Mouse (Mus musculus) kidney, postnatal 0 days (tissue): ENCODE measurements around the gene Rhobtb1. TPM values are rescaled to one million over a fixed set of nuclear protein-coding genes. Genes with fewer than 3 reads are reported as not detected.
A peak's percentile ranks its signal among the peaks of the same experiment; 100 is the strongest.

ENCODE experiments used
- ATAC-seq: fragments of 200-750 bp; cut with Nextera tagmentation; replicated peaks from 2 replicates; pipeline ENCODE4 v1.8.0; 2017; ENCODE audit warnings: low read depth, moderate number of reproducible peaks, moderate TSS enrichment, moderate library complexity; ENCODE audit not compliant: low FRiP score
- DNase-seq: peaks from one replicate; pipeline ENCODE4 v3.0.0-alpha.2; 2016; ENCODE audit warnings: low spot score
- H3K27ac ChIP-seq: fragments of 300-500 bp; sonication (generic); 2 replicates; pipeline ENCODE4 v1.5.1; 2014; ENCODE audit warnings: mild to moderate bottlenecking
- H3K27me3 ChIP-seq: fragments of 300-500 bp; sonication (generic); 2 replicates; pipeline ENCODE4 v1.6.1; 2014; ENCODE audit warnings: low read length, mixed read lengths; ENCODE audit not compliant: insufficient read depth
- H3K36me3 ChIP-seq: fragments of 300-500 bp; sonication (generic); 2 replicates; pipeline ENCODE4 v1.6.1; 2014; ENCODE audit warnings: low read length, mixed read lengths; ENCODE audit not compliant: insufficient read depth
- H3K4me1 ChIP-seq: fragments of 300-500 bp; sonication (generic); replicated peaks from 2 replicates; pipeline ENCODE4 v1.6.1; 2014; ENCODE audit warnings: antibody characterized with exemption, low read length, mixed read lengths; ENCODE audit not compliant: insufficient read depth
- H3K4me2 ChIP-seq: fragments of 300-500 bp; sonication (generic); 2 replicates; pipeline ENCODE4 v1.6.1; 2014; ENCODE audit warnings: mild to moderate bottlenecking, low read length, moderate library complexity, mixed read lengths
- H3K4me3 ChIP-seq: fragments of 300-500 bp; sonication (generic); replicated peaks from 2 replicates; pipeline ENCODE4 v1.5.1; 2014; ENCODE audit warnings: low read depth, low read length
- H3K9ac ChIP-seq: fragments of 300-500 bp; sonication (generic); 2 replicates; pipeline ENCODE4 v1.6.1; 2014; ENCODE audit warnings: low read depth, low read length
- H3K9me3 ChIP-seq: fragments of 300-500 bp; sonication (generic); replicated peaks from 2 replicates; pipeline ENCODE4 v1.6.1; 2016; ENCODE audit warnings: low read length, inconsistent platforms, mixed read lengths
- CTCF ChIP-seq: IDR thresholded peaks from 2 replicates; pipeline ENCODE4 v1.5.1; 2016; ENCODE audit warnings: antibody characterized with exemption, low read depth, mild to moderate bottlenecking, moderate library complexity
- WGBS: fragments of 180-500 bp; shearing (Covaris S2); extraction: QIAGEN DNeasy Blood & Tissue Kit; methylation state at CpG from one replicate; pipeline ENCODE4 v1.1.7; 2014; 5-methylcytosine and 5-hydroxymethylcytosine counted together
- polyA plus RNA-seq: library from polyadenylated mRNA; unstranded; fragments of >200 nt; fragmentation: Nextera tagmentation; extraction: Ambion mirVana; gene quantifications from 2 replicates; pipeline ENCODE4 v1.2.1, GENCODE M21; 2015

The Rhobtb1 gene
- polyA plus RNA-seq, 1 experiment from 2014 or later = 24.6 TPM

- no peak overlapping the region for H3K9ac ChIP-seq
- peak overlapping the region; percentile 50 for H3K4me2 ChIP-seq
- no peaks in the 10 kb centered on the region for H3K4me1 ChIP-seq
- WGBS = 15% methylated on average over 21 of the region's 21 CpGs
- H3K27ac ChIP-seq = peak overlapping the region; percentile 51; the same call in 1 of the 2 replicates
- H3K27me3 ChIP-seq = no peaks in the 10 kb centered on the region
- peak; percentile 88 for TF ChIP-seq CTCF
- DNase-seq (peak; percentile 93), ATAC-seq (peak; percentile 76; the same call in 1 of the 2 replicates)
- H3K9me3 ChIP-seq = no peaks in the 10 kb centered on the region
- H3K4me3 ChIP-seq = peak overlapping the region; percentile 24; the same call in 1 of the 2 replicates
- H3K36me3 ChIP-seq = no peaks in the 10 kb centered on the region
Observed at GRCm38 (mm10) chr10:69185894-69186893, 35.0 kb downstream of the Rhobtb1 start.

GRCm38 (mm10) chr10:69187773-69188443, 36.7 kb downstream of the Rhobtb1 start:
- ATAC-seq = no peak
- 83% methylated on average over 9 of the region's 9 CpGs for WGBS

GRCm38 (mm10) chr10:69190434-69191160, 39.4 kb downstream of the Rhobtb1 start:
- no peak overlapping the region for H3K27ac ChIP-seq
- TF ChIP-seq CTCF = no peak
- H3K9me3 ChIP-seq = no peaks in the 10 kb centered on the region
- no peaks in the 10 kb centered on the region for H3K36me3 ChIP-seq
- WGBS = 64% methylated on average over 10 of the region's 10 CpGs
- no peak overlapping the region for H3K9ac ChIP-seq
- ATAC-seq (no peak), DNase-seq (no peak)
- H3K27me3 ChIP-seq = no peaks in the 10 kb centered on the region
- no peaks in the 10 kb centered on the region for H3K4me1 ChIP-seq
- no peak overlapping the region for H3K4me3 ChIP-seq
- H3K4me2 ChIP-seq = no peak overlapping the region

More at GRCm38 (mm10) chr10:69187773-69188443, 36.7 kb downstream of the Rhobtb1 start:
- Histone ChIP-seq H3K4me3 (no peak overlapping the region), H3K27me3 (no peaks in the 10 kb centered on the region), H3K4me2 (no peak overlapping the region), H3K9me3 (no peaks in the 10 kb centered on the region), H3K27ac (no peak overlapping the region), H3K4me1 (no peaks in the 10 kb centered on the region), H3K9ac (no peak overlapping the region), H3K36me3 (no peaks in the 10 kb centered on the region)
- DNase-seq = no peak
- TF ChIP-seq CTCF = no peak

GRCm38 (mm10) chr10:69192266-69192665, 41.0 kb downstream of the Rhobtb1 start:
- Histone ChIP-seq H3K4me3 (no peak overlapping the region), H3K36me3 (no peaks in the 10 kb centered on the region), H3K9me3 (no peaks in the 10 kb centered on the region), H3K27me3 (no peaks in the 10 kb centered on the region), H3K9ac (no peak overlapping the region), H3K4me2 (no peak overlapping the region), H3K27ac (no peak overlapping the region), H3K4me1 (no peaks in the 10 kb centered on the region)
- no peak for TF ChIP-seq CTCF
- 90% methylated on average over 5 of the region's 5 CpGs for WGBS
- DNase-seq (no peak), ATAC-seq (no peak)

GRCm38 (mm10) chr10:69193721-69194120, 42.5 kb downstream of the Rhobtb1 start:
- TF ChIP-seq CTCF = no peak
- H3K27ac ChIP-seq = no peak overlapping the region
- DNase-seq = peak; percentile 57
- WGBS = 65% methylated on average over 10 of the region's 10 CpGs
- peak; percentile 54; the same call in 1 of the 2 replicates for ATAC-seq
- no peaks in the 10 kb centered on the region for H3K9me3 ChIP-seq
- no peak overlapping the region for H3K4me3 ChIP-seq
- H3K9ac ChIP-seq = no peak overlapping the region
- H3K36me3 ChIP-seq = no peaks in the 10 kb centered on the region
- no peak overlapping the region for H3K4me2 ChIP-seq
- no peaks in the 10 kb centered on the region for H3K27me3 ChIP-seq
- no peaks in the 10 kb centered on the region for H3K4me1 ChIP-seq
